Mouse (Mus musculus) limb, embryonic 14.5 days (tissue): ENCODE results near the gene Ddx51. TPM values are rescaled to one million over a fixed set of nuclear protein-coding genes. Genes with fewer than 3 reads are reported as not detected.

Source experiments
- ATAC-seq: fragments of 200-750 bp; cut with Nextera tagmentation; 2 replicates; pipeline ENCODE4 v1.8.0; 2017; ENCODE audit warnings: low read depth, moderate number of reproducible peaks, moderate TSS enrichment; ENCODE audit not compliant: low FRiP score
- DNase-seq: peaks from one replicate; pipeline ENCODE4 v3.0.0-alpha.2; 2015; ENCODE audit warnings: low spot score
- H3K27ac ChIP-seq: fragments of 300-500 bp; sonication (generic); replicated peaks from 2 replicates; pipeline ENCODE4 v1.5.1; 2014; ENCODE audit warnings: low read depth, mild to moderate bottlenecking, low read length, moderate library complexity, mixed read lengths
- H3K27me3 ChIP-seq: fragments of 300-500 bp; sonication (generic); 2 replicates; pipeline ENCODE4 v1.6.1; 2014; ENCODE audit warnings: low read length, mixed read lengths; ENCODE audit not compliant: control insufficient read depth, insufficient read depth
- H3K36me3 ChIP-seq: fragments of 300-500 bp; sonication (generic); 2 replicates; pipeline ENCODE4 v1.6.1; 2014; ENCODE audit warnings: mild to moderate bottlenecking, low read length, moderate library complexity, mixed read lengths; ENCODE audit not compliant: control insufficient read depth, insufficient read depth
- H3K4me1 ChIP-seq: fragments of 300-500 bp; sonication (generic); 2 replicates; pipeline ENCODE4 v1.6.1; 2014; ENCODE audit warnings: antibody characterized with exemption, low read length, mixed read lengths; ENCODE audit not compliant: control insufficient read depth, insufficient read depth
- H3K4me2 ChIP-seq: fragments of 300-500 bp; sonication (generic); replicated peaks from 2 replicates; pipeline ENCODE4 v1.6.1; 2014; ENCODE audit warnings: low read depth, mild to moderate bottlenecking, low read length, moderate library complexity; ENCODE audit not compliant: severe bottlenecking
- H3K4me3 ChIP-seq: fragments of 300-500 bp; sonication (generic); replicated peaks from 2 replicates; pipeline ENCODE4 v1.5.1; 2014; ENCODE audit warnings: low read length
- H3K9ac ChIP-seq: fragments of 300-500 bp; sonication (generic); 2 replicates; pipeline ENCODE4 v1.6.1; 2014; ENCODE audit warnings: mild to moderate bottlenecking, low read depth, low read length, moderate library complexity; ENCODE audit not compliant: severe bottlenecking
- H3K9me3 ChIP-seq: fragments of 300-500 bp; sonication (generic); 2 replicates; pipeline ENCODE4 v1.6.1; 2016; ENCODE audit warnings: low read length; ENCODE audit not compliant: control insufficient read depth
- POLR2A ChIP-seq: fragments of 200-500 bp; IDR thresholded peaks from 2 replicates; pipeline ENCODE4 v1.8.0; 2012; ENCODE audit warnings: inconsistent platforms, mild to moderate bottlenecking, moderate library complexity, borderline replicate concordance; ENCODE audit not compliant: insufficient read depth, insufficient read length; ENCODE audit errors: extremely low read depth
- WGBS: fragments of 180-500 bp; shearing (Covaris S2); extraction: QIAGEN DNeasy Blood & Tissue Kit; methylation state at CpG from one replicate; pipeline ENCODE4 v1.1.7; 2014; 5-methylcytosine and 5-hydroxymethylcytosine counted together
- polyA plus RNA-seq, 2 experiments: library from polyadenylated mRNA; depleted of rRNA in 1 of 2; stranded (reverse) in 1 of 2; unstranded in 1 of 2; fragments of >200 nt; fragmentation: Nextera tagmentation in 1 of 2; extraction: Ambion mirVana in 1 of 2; gene quantifications; 2 replicates each; pipeline versions ENCODE4 v1.2.1 to v1.2.3; 2012 to 2014

Ddx51 gene
- polyA plus RNA-seq, 2 experiments, result 28.2 to 29.2 TPM

GRCm38 (mm10) chr5:110635951-110636707 lies 17.1 kb upstream of the Ddx51 start:
- TF ChIP-seq POLR2A, result no peak
- Histone ChIP-seq H3K4me1 (no peaks in the 10 kb centered on the region), H3K9ac (no peak overlapping the region), H3K27ac (no peak overlapping the region), H3K36me3 (no peaks in the 10 kb centered on the region), H3K27me3 (no peaks in the 10 kb centered on the region), H3K4me3 (no peak overlapping the region), H3K9me3 (no peaks in the 10 kb centered on the region), H3K4me2 (no peak overlapping the region)
- DNase-seq (peak; percentile 47), ATAC-seq (no peak)
- 40% methylated on average over 6 of the region's 6 CpGs for WGBS

- H3K4me2 ChIP-seq, result no peak overlapping the region
Measured at GRCm38 (mm10) chr5:110638306-110639074, 14.8 kb upstream of the Ddx51 start.

GRCm38 (mm10) chr5:110639459-110639858 lies 13.8 kb upstream of the Ddx51 start:
- Histone ChIP-seq H3K27me3 (no peaks in the 10 kb centered on the region), H3K4me3 (no peak overlapping the region), H3K4me1 (no peaks in the 10 kb centered on the region), H3K36me3 (no peaks in the 10 kb centered on the region), H3K27ac (no peak overlapping the region), H3K9ac (no peak overlapping the region), H3K9me3 (no peaks in the 10 kb centered on the region), H3K4me2 (peak overlapping the region; percentile 20; the same call in 1 of the 2 replicates)
- TF ChIP-seq POLR2A, result no peak
- peak; percentile 44; the same call in 1 of the 2 replicates for ATAC-seq
- peak; percentile 63 for DNase-seq
- WGBS, result 24% methylated on average over 12 of the region's 12 CpGs

More at GRCm38 (mm10) chr5:110638306-110639074, 14.8 kb upstream of the Ddx51 start:
- no peak for TF ChIP-seq POLR2A
- ATAC-seq (no peak), DNase-seq (no peak)
- Histone ChIP-seq H3K27me3 (no peaks in the 10 kb centered on the region), H3K36me3 (no peaks in the 10 kb centered on the region), H3K9me3 (no peaks in the 10 kb centered on the region), H3K27ac (no peak overlapping the region), H3K4me3 (no peak overlapping the region), H3K9ac (no peak overlapping the region), H3K4me1 (no peaks in the 10 kb centered on the region)
- 68% methylated on average over 7 of the region's 7 CpGs for WGBS

GRCm38 (mm10) chr5:110646377-110646776 lies 6.9 kb upstream of the Ddx51 start:
- no peaks in the 10 kb centered on the region for H3K27me3 ChIP-seq
- TF ChIP-seq POLR2A, result no peak
- ATAC-seq (no peak), DNase-seq (no peak)
- H3K4me3 ChIP-seq, result no peak overlapping the region
- H3K4me2 ChIP-seq, result no peak overlapping the region
- H3K36me3 ChIP-seq, result peaks cover 48% of the 10 kb centered on the region
- no peak overlapping the region for H3K27ac ChIP-seq
- H3K9ac ChIP-seq, result no peak overlapping the region
- no peaks in the 10 kb centered on the region for H3K9me3 ChIP-seq
- H3K4me1 ChIP-seq, result no peaks in the 10 kb centered on the region

GRCm38 (mm10) chr5:110653686-110654085 lies 435 bp downstream of the Ddx51 start:
- 9% methylated on average over 12 of the region's 37 CpGs for WGBS
- ATAC-seq, result peak; percentile 21; the same call in 1 of the 2 replicates

More at GRCm38 (mm10) chr5:110653686-110654085, 435 bp downstream of the Ddx51 start:
- Histone ChIP-seq H3K9ac (peak overlapping the region; percentile 83), H3K4me2 (peak overlapping the region; percentile 79), H3K4me1 (peaks cover 9% of the 10 kb centered on the region), H3K27me3 (no peaks in the 10 kb centered on the region), H3K9me3 (no peaks in the 10 kb centered on the region), H3K27ac (no peak overlapping the region), H3K36me3 (peaks cover 70% of the 10 kb centered on the region), H3K4me3 (peak overlapping the region; percentile 99)
- TF ChIP-seq POLR2A, result peak; percentile 10; the same call in 1 of the 2 replicates
- DNase-seq, result no peak
